Mouse (Mus musculus) MEL (cell line): ENCODE measurements around the gene Rab7b.

ENCODE experiments used
- CTCF ChIP-seq, 3 experiments: IDR thresholded peaks in 2 of 3; conservative IDR thresholded peaks in 1 of 3; 2 replicates each; pipeline ENCODE4 v1.5.1; 2011 to 2012; ENCODE audit warnings: low read length in 3 of 3, low read depth in 2 of 3, mild to moderate bottlenecking in 2 of 3, improper control_type of control experiment in 1 of 3, inconsistent platforms in 1 of 3, mixed read lengths in 1 of 3, moderate library complexity in 1 of 3; ENCODE audit not compliant: control insufficient read depth in 1 of 3, insufficient read depth in 1 of 3, poor library complexity in 1 of 3, severe bottlenecking in 1 of 3
- EP300 ChIP-seq, 2 experiments: IDR thresholded peaks; 2 replicates each; pipeline ENCODE4 v1.6.1; 2011; ENCODE audit warnings: improper control_type of control experiment in 2 of 2, low read length in 2 of 2, low read depth in 1 of 2, mild to moderate bottlenecking in 1 of 2
- KAT2A ChIP-seq: conservative IDR thresholded peaks from 2 replicates; pipeline ENCODE4 v1.6.1; 2012; ENCODE audit warnings: low read depth, low read length, improper control_type of control experiment, inconsistent platforms
- MAFK ChIP-seq: IDR thresholded peaks from 2 replicates; pipeline ENCODE4 v1.6.1; 2011; ENCODE audit warnings: low read depth, mild to moderate bottlenecking, low read length, improper control_type of control experiment, borderline replicate concordance
- NRF1 ChIP-seq: IDR thresholded peaks from 2 replicates; pipeline ENCODE4 v1.6.1; 2014; ENCODE audit warnings: low read depth, mild to moderate bottlenecking, inconsistent platforms, low read length, improper control_type of control experiment, moderate library complexity; ENCODE audit not compliant: poor library complexity, insufficient read depth, severe bottlenecking
- POLR2AphosphoS2 ChIP-seq: IDR thresholded peaks from 2 replicates; pipeline ENCODE4 v1.6.1; 2011; ENCODE audit warnings: low read length, improper control_type of control experiment
- TBP ChIP-seq: IDR thresholded peaks from 2 replicates; pipeline ENCODE4 v1.8.0; 2011; ENCODE audit warnings: low read depth, low read length, improper control_type of control experiment
- USF2 ChIP-seq, 2 experiments: IDR thresholded peaks; 2 replicates each; pipeline ENCODE4 v1.6.1; 2011 to 2012; ENCODE audit warnings: improper control_type of control experiment in 2 of 2, low read length in 2 of 2, borderline replicate concordance in 1 of 2, inconsistent platforms in 1 of 2, low read depth in 1 of 2, mild to moderate bottlenecking in 1 of 2; ENCODE audit not compliant: insufficient read depth in 1 of 2
- ZKSCAN1 ChIP-seq: IDR thresholded peaks from 2 replicates; pipeline ENCODE4 v1.6.1; 2012; ENCODE audit warnings: low read depth, mild to moderate bottlenecking, inconsistent platforms, low read length, improper control_type of control experiment, moderate library complexity
- ZNF384 ChIP-seq: IDR thresholded peaks from 2 replicates; pipeline ENCODE4 v1.6.1; 2012; ENCODE audit warnings: low read depth, mild to moderate bottlenecking, inconsistent platforms, low read length, improper control_type of control experiment

- no peak for TF ChIP-seq CTCF (IDR thresholded peaks at IDR 0.05 in 2 of 3, conservative IDR thresholded peaks at IDR 0.05 in 1 of 3; ENCODE audit: control insufficient read depth in 1 of 3, insufficient read depth in 1 of 3, low read depth in 2 of 3, low read length in 3 of 3, poor library complexity in 1 of 3, severe bottlenecking in 1 of 3)
- no peak for TF ChIP-seq EP300 (IDR thresholded peaks at IDR 0.05; ENCODE audit: low read depth in 1 of 2, low read length in 2 of 2)
- TF ChIP-seq USF2 (IDR thresholded peaks at IDR 0.05; ENCODE audit: borderline replicate concordance in 1 of 2, insufficient read depth in 1 of 2, low read depth in 1 of 2, low read length in 2 of 2) = no peak
- TF ChIP-seq ZKSCAN1 = no peak
- no peak for TF ChIP-seq TBP
- no peak for TF ChIP-seq KAT2A
- TF ChIP-seq POLR2AphosphoS2 = no peak
- no peak for TF ChIP-seq NRF1
- TF ChIP-seq MAFK = no peak
- no peak for TF ChIP-seq ZNF384
These were observed 35.1 kb downstream of the Rab7b start for GRCm38 (mm10) chr1:131723549-131723948.
